12 mouse cellular contexts compared by ENCODE assay signal in the genomic region with DNA sequence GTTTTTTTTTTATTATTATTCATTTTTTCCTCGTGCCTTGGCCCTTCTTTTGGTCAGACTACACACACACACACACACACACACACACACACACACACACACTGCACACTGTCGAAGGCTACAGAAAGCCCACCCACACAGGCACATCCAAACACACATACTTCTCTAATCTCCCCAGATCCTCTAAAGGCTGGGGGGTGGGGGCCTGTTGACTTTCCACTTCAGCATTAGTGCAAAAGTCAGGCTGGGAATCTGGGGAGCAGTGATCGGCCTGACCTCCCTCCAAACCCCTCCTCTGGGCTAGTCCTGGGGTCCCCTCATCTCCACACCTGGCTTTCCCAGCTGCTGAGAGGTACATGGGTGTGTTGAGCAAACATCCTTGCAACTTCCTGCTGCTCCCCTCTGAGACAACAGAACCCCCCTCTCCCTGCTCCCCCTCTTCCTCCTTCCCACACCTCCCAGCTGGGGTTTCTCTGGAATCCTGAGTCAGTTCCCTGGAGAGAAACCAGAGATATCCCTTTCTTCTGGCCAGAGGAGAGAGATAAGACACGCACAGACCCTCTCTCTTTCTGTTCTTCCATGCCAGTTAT. TPM values are rescaled to one million over a fixed set of nuclear protein-coding genes. Genes with fewer than 3 reads are reported as not detected.
DNase-seq lines count a peak whose midpoint lies in the region; ATAC-seq and TF ChIP-seq lines count a peak whose summit lies in the region.
"Had no signal": no experiment of that assay in that cellular context is flagged by ENCODE, and none has a peak within 500 bp of the region (broad histone marks: within the 10 kb centered on the region; RNA-seq: fewer than 3 reads in every experiment).

No protein-coding gene starts in this region.

- peaks cover 59% of the 10 kb centered on the region for H3K4me1 ChIP-seq in heart, embryonic 10.5 days
- peaks cover 3% of the 10 kb centered on the region; the same call in 1 of the 2 replicates for H3K4me1 ChIP-seq in intestine, postnatal 0 days (replicated peaks; ENCODE audit: control insufficient read depth, insufficient read depth, low read length)
- peaks cover 3% of the 10 kb centered on the region for H3K4me1 ChIP-seq in liver, postnatal 0 days (ENCODE audit: insufficient read depth)
- peaks cover 12% of the 10 kb centered on the region for H3K4me1 ChIP-seq in forebrain, embryonic 12.5 days

- H3K4me3 ChIP-seq in heart, embryonic 10.5 days, result 0 out of 2 replicates have a peak overlapping the region, but pooled peaks have one; percentile 4
- H3K4me3 ChIP-seq in intestine, postnatal 0 days (ENCODE audit: low read depth, low read length), result no peak overlapping the region
- H3K4me3 ChIP-seq in liver, postnatal 0 days (ENCODE audit: low read depth, low read length), result no peak overlapping the region
- no peak overlapping the region for H3K4me3 ChIP-seq in forebrain, embryonic 12.5 days (replicated peaks)
- H3K4me3 ChIP-seq: hindbrain, embryonic 15.5 days had no signal

- no peak for ATAC-seq in intestine, postnatal 0 days
- ATAC-seq in liver, postnatal 0 days, result no peak
- ATAC-seq in forebrain, embryonic 12.5 days (ENCODE audit: low FRiP score), result no peak

- WGBS in heart, embryonic 10.5 days, result 16% methylated on average over 4 of the region's 4 CpGs
- WGBS in intestine, postnatal 0 days, result 31% methylated on average over 4 of the region's 4 CpGs
- 31% methylated on average over 4 of the region's 4 CpGs for WGBS in liver, postnatal 0 days (ENCODE audit: insufficient replicate concordance)
- WGBS in forebrain, embryonic 12.5 days, result 59% methylated on average over 4 of the region's 4 CpGs

- H3K27ac ChIP-seq in heart, embryonic 10.5 days, result peak overlapping the region; percentile 74
- no peak overlapping the region for H3K27ac ChIP-seq in intestine, postnatal 0 days (ENCODE audit: low read depth, low read length)
- no peak overlapping the region for H3K27ac ChIP-seq in liver, postnatal 0 days (ENCODE audit: low read depth)
- H3K27ac ChIP-seq in forebrain, embryonic 12.5 days, result no peak overlapping the region
- H3K27ac ChIP-seq: hindbrain, embryonic 15.5 days had no signal

- no peak for TF ChIP-seq EP300 in liver, postnatal 0 days (IDR thresholded peaks at IDR 0.05; ENCODE audit: low read depth)

- peak overlapping the region; percentile 7 for H3K4me2 ChIP-seq in intestine, postnatal 0 days (replicated peaks; ENCODE audit: low read depth)
- H3K4me2 ChIP-seq in liver, postnatal 0 days (ENCODE audit: low read depth, low read length), result no peak overlapping the region
- no peak overlapping the region for H3K4me2 ChIP-seq in forebrain, embryonic 12.5 days
- H3K4me2 ChIP-seq: hindbrain, embryonic 15.5 days had no signal

- no peak for DNase-seq in heart, embryonic 10.5 days (ENCODE audit: low spot score)
- DNase-seq in heart, postnatal 25 days (ENCODE audit: low spot score), result no peak
- DNase-seq in urinary bladder, postnatal 14 days (ENCODE audit: low spot score), result peak; percentile 45
- DNase-seq in urinary bladder, postnatal 36 days (ENCODE audit: low spot score in 2 of 2), result no peak
- no peak for DNase-seq in liver, postnatal 0 days
- DNase-seq in testis, postnatal 14 days (ENCODE audit: low spot score), result no peak
- DNase-seq: cerebellum, postnatal 10 days; layer of hippocampus, adult 9-11 months; left cerebral cortex, postnatal 4 days had no signal

- H3K27me3 ChIP-seq in heart, embryonic 10.5 days (ENCODE audit: insufficient read depth, poor library complexity, severe bottlenecking), result peaks cover 35% of the 10 kb centered on the region
- H3K27me3 ChIP-seq in intestine, postnatal 0 days (replicated peaks; ENCODE audit: control insufficient read depth, insufficient read depth, low read length), result 0 out of 2 replicates have a peak, but pooled peaks cover 7% of the 10 kb centered on the region
- H3K27me3 ChIP-seq in liver, postnatal 0 days (ENCODE audit: insufficient read depth, low read length), result peaks cover 26% of the 10 kb centered on the region
- peaks cover 46% of the 10 kb centered on the region for H3K27me3 ChIP-seq in forebrain, embryonic 12.5 days

- intact Hi-C loops in heart, postnatal 25 days (cut with DNase I), result loop anchor here (5.0 kb wide), 1 partner anchor 33 kb away; no protein-coding TSS in a partner anchor

- no peak overlapping the region for H3K9ac ChIP-seq in intestine, postnatal 0 days (ENCODE audit: low read depth, low read length)
- no peak overlapping the region for H3K9ac ChIP-seq in liver, postnatal 0 days (replicated peaks)
- H3K9ac ChIP-seq in forebrain, embryonic 12.5 days, result no peak overlapping the region
- H3K9ac ChIP-seq: hindbrain, embryonic 15.5 days had no signal

- H3K36me3 ChIP-seq in heart, embryonic 10.5 days, result no peaks in the 10 kb centered on the region
- H3K36me3 ChIP-seq in intestine, postnatal 0 days (ENCODE audit: control insufficient read depth, insufficient read depth), result no peaks in the 10 kb centered on the region
- no peaks in the 10 kb centered on the region for H3K36me3 ChIP-seq in liver, postnatal 0 days (replicated peaks; ENCODE audit: insufficient read depth, low read length)
- no peaks in the 10 kb centered on the region for H3K36me3 ChIP-seq in forebrain, embryonic 12.5 days (replicated peaks)
- H3K36me3 ChIP-seq: hindbrain, embryonic 15.5 days had no signal

- H3K9me3 ChIP-seq in heart, embryonic 10.5 days, result no peaks in the 10 kb centered on the region
- H3K9me3 ChIP-seq in intestine, postnatal 0 days (ENCODE audit: control insufficient read depth), result no peaks in the 10 kb centered on the region
- H3K9me3 ChIP-seq in liver, postnatal 0 days (ENCODE audit: low read length), result no peaks in the 10 kb centered on the region
- H3K9me3 ChIP-seq in forebrain, embryonic 12.5 days, result no peaks in the 10 kb centered on the region
- H3K9me3 ChIP-seq: hindbrain, embryonic 15.5 days had no signal

- no peak for TF ChIP-seq CTCF in intestine, postnatal 0 days (IDR thresholded peaks at IDR 0.05; ENCODE audit: low read depth)
- TF ChIP-seq CTCF in liver, postnatal 0 days (IDR thresholded peaks at IDR 0.05; ENCODE audit: low read depth), result no peak

RNA-seq across cellular contexts. Expression of a gene that starts 3.5 kb away (rescaled TPM):
- 7.2 and 8.6 TPM in 2 replicates for polyA plus RNA-seq in heart, embryonic 10.5 days (2016; fragmentation: Nextera tagmentation; extraction: Ambion mirVana)
- 1 to 10 TPM; 4.5 to 6.8 TPM for total RNA-seq in heart, postnatal 25 days (2021)
- 6.8 and 8.4 TPM in 2 replicates for polyA plus RNA-seq in intestine, postnatal 0 days (2015; fragmentation: Nextera tagmentation; extraction: Ambion mirVana)
- 0.63 TPM in 2 replicates for polyA plus RNA-seq in liver, postnatal 0 days (2015; fragmentation: Nextera tagmentation; extraction: Ambion mirVana)
- 1.4 and 1.5 TPM in 2 replicates for polyA plus RNA-seq in forebrain, embryonic 12.5 days (2016; fragmentation: Nextera tagmentation; extraction: Ambion mirVana)

RNA-seq across cellular contexts. Expression of a gene that starts 45.1 kb away (rescaled TPM):
- polyA plus RNA-seq in heart, embryonic 10.5 days (2016; fragmentation: Nextera tagmentation; extraction: Ambion mirVana), result 58.4 and 61.0 TPM in 2 replicates
- total RNA-seq in heart, postnatal 25 days (2021), result 10 to 100 TPM; 37.7 to 46.9 TPM
- polyA plus RNA-seq in intestine, postnatal 0 days (2015; fragmentation: Nextera tagmentation; extraction: Ambion mirVana), result 53.2 and 56.8 TPM in 2 replicates
- polyA plus RNA-seq in liver, postnatal 0 days (2015; fragmentation: Nextera tagmentation; extraction: Ambion mirVana), result 13.9 and 15.9 TPM in 2 replicates
- polyA plus RNA-seq in forebrain, embryonic 12.5 days (2016; fragmentation: Nextera tagmentation; extraction: Ambion mirVana), result 24.4 and 28.5 TPM in 2 replicates
